Mouse (Mus musculus) embryonic stem cell, embryonic (primary cell): ENCODE measurements around the gene Gyg.

ENCODE experiments used
- CTCF ChIA-PET, 4 experiments: fragments of 300-600 bp in 2 of 4; fragments of 350-600 bp in 2 of 4; sonication (Branson Sonifier 250); formaldehyde crosslinking; loops; one replicate each; lab custom pipeline; 2022; ENCODE audit warnings: inconsistent platforms in 2 of 4; lab: Charles Lee
- POLR2A ChIA-PET, 4 experiments: fragments of 300-600 bp in 2 of 4; fragments of 350-600 bp in 2 of 4; sonication (Branson Sonifier 250); formaldehyde crosslinking; loops; one replicate each; lab custom pipeline; 2022; ENCODE audit warnings: antibody characterized with exemption in 4 of 4, inconsistent platforms in 1 of 4; lab: Charles Lee

Gene Gyg

GRCm38 (mm10) chr3:20134545-20134944 lies 20.6 kb downstream of the Gyg start:
- POLR2A ChIA-PET: no interaction called here
- CTCF ChIA-PET: no interaction called here

GRCm38 (mm10) chr3:20133745-20134144 lies 21.4 kb downstream of the Gyg start:
- ChIA-PET CTCF (no interaction called here), POLR2A (no interaction called here)

GRCm38 (mm10) chr3:20132731-20133130 lies 22.4 kb downstream of the Gyg start:
- ChIA-PET POLR2A (no interaction called here), CTCF (no interaction called here)

GRCm38 (mm10) chr3:20131350-20131720 lies 23.8 kb downstream of the Gyg start:
- ChIA-PET CTCF (interaction anchor here in 1 of 4 experiments (0.6 kb wide), 1 partner anchor 860 kb away, joined by 3 read pairs; no protein-coding TSS in a partner anchor), POLR2A (no interaction called here)

- CTCF ChIA-PET: no interaction called here
Observed at GRCm38 (mm10) chr3:20130456-20131349, 24.4 kb downstream of the Gyg start.

GRCm38 (mm10) chr3:20129491-20129890 lies 25.6 kb downstream of the Gyg start:
- ChIA-PET CTCF (no interaction called here), POLR2A (no interaction called here)

More at GRCm38 (mm10) chr3:20130456-20131349, 24.4 kb downstream of the Gyg start:
- POLR2A ChIA-PET: no interaction called here

- CTCF ChIA-PET: interaction anchor here in 1 of 4 experiments (1.5 kb wide), 1 partner anchor 8 kb away, joined by 4 read pairs; no protein-coding TSS in a partner anchor
- POLR2A ChIA-PET: interaction anchor here in 3 of 4 experiments (0.9 to 2.1 kb wide), 4 partner anchors 8 to 103 kb away, joined by 3 to 5 read pairs (median 3); no protein-coding TSS in a partner anchor
Observed at GRCm38 (mm10) chr3:20127047-20127595, 28.0 kb downstream of the Gyg start.

- POLR2A ChIA-PET: no interaction called here
Observed at GRCm38 (mm10) chr3:20125604-20126003, 29.5 kb downstream of the Gyg start.

GRCm38 (mm10) chr3:20121582-20121981 lies 33.5 kb downstream of the Gyg start:
- ChIA-PET CTCF (interaction anchor here in 1 of 4 experiments (0.6 kb wide), 1 partner anchor 1011 kb away, joined by 3 read pairs; no protein-coding TSS in a partner anchor), POLR2A (interaction anchor here in 1 of 4 experiments (1.5 kb wide), 1 partner anchor 66 kb away, joined by 3 read pairs; no protein-coding TSS in a partner anchor)

More at GRCm38 (mm10) chr3:20125604-20126003, 29.5 kb downstream of the Gyg start:
- CTCF ChIA-PET: interaction anchor here in 1 of 4 experiments (0.6 kb wide), 1 partner anchor 1058 kb away, joined by 3 read pairs; no protein-coding TSS in a partner anchor

- ChIA-PET POLR2A (interaction anchor here (0.6 to 2.0 kb wide), 10 partner anchors 7 to 64 kb away, joined by 3 to 7 read pairs (median 3); no protein-coding TSS in a partner anchor), CTCF (interaction anchor here in 1 of 4 experiments (0.9 to 1.2 kb wide), 2 partner anchors 8 to 225 kb away, joined by 3 to 4 read pairs; no protein-coding TSS in a partner anchor)
Observed at GRCm38 (mm10) chr3:20119686-20120244, 35.4 kb downstream of the Gyg start.

GRCm38 (mm10) chr3:20119044-20119591 lies 36.0 kb downstream of the Gyg start:
- ChIA-PET POLR2A (interaction anchor here (0.7 to 2.0 kb wide), 9 partner anchors 8 to 62 kb away, joined by 3 to 7 read pairs (median 3); no protein-coding TSS in a partner anchor), CTCF (interaction anchor here in 1 of 4 experiments (0.9 to 1.2 kb wide), 2 partner anchors 9 to 225 kb away, joined by 3 to 4 read pairs; no protein-coding TSS in a partner anchor)

GRCm38 (mm10) chr3:20111913-20112312 lies 43.2 kb downstream of the Gyg start:
- CTCF ChIA-PET: no interaction called here
- POLR2A ChIA-PET: interaction anchor here in 2 of 4 experiments (0.8 to 1.4 kb wide), 2 partner anchors 8 to 54 kb away, joined by 3 read pairs; partner anchors contain the start of gene Hltf (in 1 of the 2)

- CTCF ChIA-PET: no interaction called here
Observed at GRCm38 (mm10) chr3:20108881-20109280, 46.2 kb downstream of the Gyg start.

GRCm38 (mm10) chr3:20104776-20105175 lies 50.3 kb downstream of the Gyg start:
- CTCF ChIA-PET: no interaction called here
- POLR2A ChIA-PET: no interaction called here

More at GRCm38 (mm10) chr3:20108881-20109280, 46.2 kb downstream of the Gyg start:
- POLR2A ChIA-PET: no interaction called here

- ChIA-PET POLR2A (no interaction called here), CTCF (no interaction called here)
Observed at GRCm38 (mm10) chr3:20104318-20104717, 50.8 kb downstream of the Gyg start.

- ChIA-PET POLR2A (no interaction called here), CTCF (no interaction called here)
Observed at GRCm38 (mm10) chr3:20103830-20104229, 51.3 kb downstream of the Gyg start.

GRCm38 (mm10) chr3:20082161-20082560 lies 73.0 kb downstream of the Gyg start:
- ChIA-PET CTCF (no interaction called here), POLR2A (no interaction called here)

- ChIA-PET POLR2A (no interaction called here), CTCF (interaction anchor here in 1 of 4 experiments (0.7 to 1.2 kb wide), 2 partner anchors 9 to 433 kb away, joined by 3 read pairs; no protein-coding TSS in a partner anchor)
Observed at GRCm38 (mm10) chr3:20076145-20077053, 78.7 kb downstream of the Gyg start.
